Mouse (Mus musculus): ENCODE data around the gene Stfa1.
"Not testable (repeated sequence)": the region's sequence is repeated elsewhere in the genome, so short reads cannot be mapped to it uniquely, and the experiment has no call there.

The Stfa1 gene

GRCm38 (mm10) chr16:36276796-36277195, at the start of gene Stfa1:
Gene Stfa1 (plus strand): TSS chr16:36276951.
- not testable (repeated sequence) for DNase-seq (ENCODE audit: extremely low spot score, low spot score)

GRCm38 (mm10) chr16:36260585-36260984, 16.2 kb upstream of the Stfa1 start:
- DNase-seq (ENCODE audit: extremely low spot score, low spot score), result not testable (repeated sequence)

GRCm38 (mm10) chr16:36289140-36289539, 12.4 kb downstream of the Stfa1 start:
- no peak for DNase-seq (ENCODE audit: extremely low spot score, low spot score)

GRCm38 (mm10) chr16:36307631-36308030, 30.9 kb downstream of the Stfa1 start:
- no peak for DNase-seq (ENCODE audit: extremely low spot score, low spot score)

- not testable (repeated sequence) for DNase-seq (ENCODE audit: extremely low spot score, low spot score)
These were observed 39.4 kb downstream of the Stfa1 start for GRCm38 (mm10) chr16:36316111-36316510.

- DNase-seq (ENCODE audit: extremely low spot score, low spot score), result no peak
These were observed 42.5 kb downstream of the Stfa1 start for GRCm38 (mm10) chr16:36319286-36319685.

GRCm38 (mm10) chr16:36334232-36334631, 57.5 kb downstream of the Stfa1 start, which contains the start of gene BC117090:
Gene BC117090 (minus strand): TSS chr16:36334332.
- no peak for DNase-seq (ENCODE audit: extremely low spot score, low spot score)
